Mouse (Mus musculus) lung, postnatal 0 days (tissue): ENCODE measurements at regions not wholly inside any gene's neighbourhood (a gene's known extent, or its start where the extent isn't known, plus 50 kb on each side); places are given as distances from the start of the nearest gene placed in this dataset.

ENCODE experiments used
- CTCF ChIP-seq: IDR thresholded peaks from 2 replicates; pipeline ENCODE4 v1.5.1; 2016; ENCODE audit warnings: antibody characterized with exemption, mild to moderate bottlenecking
- EP300 ChIP-seq: IDR thresholded peaks from 2 replicates; pipeline ENCODE4 v1.6.1; 2016; ENCODE audit warnings: antibody characterized with exemption, mild to moderate bottlenecking, control low read depth

DNA sequence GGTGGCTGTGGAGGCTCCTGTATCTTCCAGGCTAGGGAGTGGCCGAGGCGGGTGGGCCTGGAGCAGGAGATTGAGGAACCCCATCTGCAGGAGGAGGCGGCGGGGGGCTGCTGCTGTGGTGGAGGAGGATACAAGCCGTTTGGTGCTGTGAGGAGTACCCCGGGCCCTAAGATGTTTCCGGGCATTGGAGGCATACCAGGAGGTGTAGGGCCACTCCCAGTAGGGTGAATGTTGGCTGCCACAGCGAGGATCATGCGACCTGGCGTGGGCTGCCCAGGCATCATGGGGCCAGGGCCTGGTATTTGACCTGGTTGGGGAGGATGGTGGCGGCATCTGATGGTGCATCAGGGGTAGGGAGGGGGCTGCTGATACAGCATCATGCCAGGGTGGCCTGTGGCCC lies 314.2 kb downstream of the Pcdh17 start:
- TF ChIP-seq CTCF (no peak), EP300 (no peak)
